Mouse (Mus musculus): Measurements from ENCODE around the gene Cobll1. TPM values are rescaled to one million over a fixed set of nuclear protein-coding genes. Genes with fewer than 3 reads are reported as not detected.
A peak's percentile ranks its signal among the peaks of the same experiment; 100 is the strongest.

The Cobll1 gene
- 10.7 and 11.0 TPM in 2 replicates for polyA plus RNA-seq (2012; rRNA removed)

DNA sequence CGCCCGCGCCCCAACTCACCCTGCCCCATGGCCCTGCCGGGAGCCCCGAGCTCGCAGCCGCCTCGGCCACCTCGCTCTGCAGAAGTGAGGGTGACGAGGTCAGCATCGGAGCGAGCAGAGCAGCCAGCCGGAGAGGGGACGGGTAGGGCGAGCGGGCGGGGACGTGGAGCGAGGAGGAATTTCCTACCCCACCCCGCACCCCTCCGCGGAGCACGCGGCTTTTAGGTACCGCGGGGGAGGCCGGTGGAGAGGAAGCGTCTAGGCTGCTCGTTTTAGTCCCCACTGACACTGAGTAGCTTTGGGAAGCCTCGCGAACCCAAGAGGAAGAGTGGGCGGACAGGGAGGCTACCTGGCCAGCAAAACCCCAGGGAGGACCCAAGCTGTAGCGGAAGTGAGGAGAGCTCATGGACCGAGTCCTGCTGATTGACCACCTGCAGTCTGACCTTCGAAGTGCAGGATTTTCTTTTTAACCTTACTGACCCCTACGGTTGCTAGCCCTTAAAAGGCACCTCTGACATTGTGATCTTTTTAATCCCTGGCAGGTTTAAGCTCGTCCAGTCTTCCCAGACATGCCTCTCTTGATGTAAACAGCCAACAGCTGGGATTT is at the start of gene Cobll1:
Gene Cobll1, minus strand, starts transcription at position 440 of the 607 bp plus-strand sequence.
- H3K4me1 ChIP-seq (ENCODE audit: control insufficient read depth, insufficient read depth, low read length), result no peaks in the 10 kb centered on the region
- WGBS, result 3% methylated on average over 37 of the region's 37 CpGs
- peak within 1 kb of the TSS; percentile 68 for H3K4me3 ChIP-seq (replicated peaks; ENCODE audit: insufficient read depth, low read depth, low read length)
- no peak within 1 kb of the TSS for H3K27ac ChIP-seq (ENCODE audit: insufficient read depth, low read length)
- no peaks in the 10 kb centered on the region for H3K27me3 ChIP-seq (ENCODE audit: control insufficient read depth, insufficient read depth, low read length)
- DNase-seq, result no peak
- TF ChIP-seq CTCF (IDR thresholded peaks at IDR 0.05; ENCODE audit: borderline replicate concordance, insufficient read depth, low read depth, low read length) (no peak), POLR2A (IDR thresholded peaks at IDR 0.05; ENCODE audit: borderline replicate concordance, insufficient read depth, low read length) (no peak)

DNA sequence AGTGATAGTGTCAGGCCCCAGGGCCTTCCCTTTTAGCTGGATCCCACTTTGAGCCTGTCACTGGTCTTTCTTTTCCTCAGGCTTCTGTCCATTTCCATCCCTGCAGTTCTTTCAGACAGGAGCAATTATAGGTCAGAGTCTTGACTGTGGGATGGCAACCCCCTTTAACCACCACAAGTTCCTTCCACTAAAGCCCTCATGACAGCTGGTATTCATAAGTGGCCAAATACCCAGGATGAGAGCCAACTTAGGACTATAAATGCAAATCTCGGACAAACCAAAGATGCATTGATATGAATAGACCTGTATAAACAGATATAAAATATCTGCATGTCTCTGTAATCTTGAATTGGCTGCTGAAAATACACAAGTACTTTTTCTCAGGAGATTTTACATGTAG is 49.5 kb upstream of the Cobll1 start:
- no peak for DNase-seq

DNA sequence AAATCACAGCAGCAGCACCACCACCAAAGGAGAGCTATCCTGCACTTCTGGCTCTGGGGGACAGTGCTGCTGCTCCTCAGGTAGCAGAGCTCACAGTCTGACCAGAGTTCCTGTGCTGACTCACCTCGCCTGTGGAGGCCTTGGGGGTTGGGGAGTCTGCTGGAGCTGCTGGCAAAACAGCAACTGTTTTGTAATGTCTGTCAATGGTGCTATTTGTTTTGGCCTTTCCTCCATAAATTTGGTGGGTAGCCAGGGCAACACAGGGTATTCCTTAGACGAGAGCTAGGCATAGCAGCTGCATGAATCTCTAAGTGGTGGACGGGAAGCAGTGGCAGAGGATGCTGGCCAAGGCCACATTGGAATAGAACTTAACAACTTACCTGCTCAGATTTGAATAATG is 46.2 kb upstream of the Cobll1 start:
- Histone ChIP-seq H3K27ac (ENCODE audit: insufficient read depth, low read length) (no peak overlapping the region), H3K27me3 (ENCODE audit: control insufficient read depth, insufficient read depth, low read length) (no peaks in the 10 kb centered on the region), H3K4me3 (replicated peaks; ENCODE audit: insufficient read depth, low read depth, low read length) (no peak overlapping the region), H3K4me1 (ENCODE audit: control insufficient read depth, insufficient read depth, low read length) (no peaks in the 10 kb centered on the region; the same call in 1 of the 2 replicates)
- DNase-seq, result peak in 1 of 2 experiments; percentile 5
- WGBS, result 33% methylated on average over 3 of the region's 3 CpGs
- TF ChIP-seq CTCF (IDR thresholded peaks at IDR 0.05; ENCODE audit: borderline replicate concordance, insufficient read depth, low read depth, low read length) (no peak), POLR2A (IDR thresholded peaks at IDR 0.05; ENCODE audit: borderline replicate concordance, insufficient read depth, low read length) (no peak)

More for the DNA sequence above, 49.5 kb upstream of the Cobll1 start:
- no peak for TF ChIP-seq POLR2A (IDR thresholded peaks at IDR 0.05; ENCODE audit: borderline replicate concordance, insufficient read depth, low read length)
- H3K4me3 ChIP-seq (replicated peaks; ENCODE audit: insufficient read depth, low read depth, low read length), result no peak overlapping the region
- no peaks in the 10 kb centered on the region; the same call in 1 of the 2 replicates for H3K4me1 ChIP-seq (ENCODE audit: control insufficient read depth, insufficient read depth, low read length)
- H3K27ac ChIP-seq (ENCODE audit: insufficient read depth, low read length), result no peak overlapping the region
- H3K27me3 ChIP-seq (ENCODE audit: control insufficient read depth, insufficient read depth, low read length), result no peaks in the 10 kb centered on the region
- 21% methylated on average over 1 of the region's 1 CpGs for WGBS

DNA sequence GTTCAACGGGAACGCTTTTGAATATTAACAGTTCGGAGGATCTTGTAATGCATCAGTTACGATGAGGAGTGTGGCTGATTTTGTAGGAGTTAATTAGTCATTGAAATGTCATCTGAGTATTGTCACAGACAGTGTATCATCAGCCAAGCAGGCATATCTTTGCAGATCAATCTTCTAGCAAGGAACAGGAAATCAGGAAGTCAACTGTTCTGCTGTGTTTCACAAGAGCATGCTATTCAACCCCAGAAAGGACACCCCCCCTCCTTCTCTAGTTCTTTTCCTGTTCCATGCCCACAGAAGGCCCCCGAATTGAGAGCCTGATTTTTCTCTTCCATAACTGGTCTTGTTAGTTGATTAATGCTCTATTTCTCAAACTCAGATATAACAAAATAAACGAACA is 43.8 kb upstream of the Cobll1 start:
- 91% methylated on average over 6 of the region's 6 CpGs for WGBS
- Histone ChIP-seq H3K4me3 (replicated peaks; ENCODE audit: insufficient read depth, low read depth, low read length) (no peak overlapping the region), H3K27ac (ENCODE audit: insufficient read depth, low read length) (no peak overlapping the region), H3K4me1 (ENCODE audit: control insufficient read depth, insufficient read depth, low read length) (no peaks in the 10 kb centered on the region), H3K27me3 (ENCODE audit: control insufficient read depth, insufficient read depth, low read length) (no peaks in the 10 kb centered on the region)
- DNase-seq, result no peak
- no peak for TF ChIP-seq CTCF (IDR thresholded peaks at IDR 0.05; ENCODE audit: borderline replicate concordance, insufficient read depth, low read depth, low read length)
- no peak for TF ChIP-seq POLR2A (IDR thresholded peaks at IDR 0.05; ENCODE audit: borderline replicate concordance, insufficient read depth, low read length)

DNA sequence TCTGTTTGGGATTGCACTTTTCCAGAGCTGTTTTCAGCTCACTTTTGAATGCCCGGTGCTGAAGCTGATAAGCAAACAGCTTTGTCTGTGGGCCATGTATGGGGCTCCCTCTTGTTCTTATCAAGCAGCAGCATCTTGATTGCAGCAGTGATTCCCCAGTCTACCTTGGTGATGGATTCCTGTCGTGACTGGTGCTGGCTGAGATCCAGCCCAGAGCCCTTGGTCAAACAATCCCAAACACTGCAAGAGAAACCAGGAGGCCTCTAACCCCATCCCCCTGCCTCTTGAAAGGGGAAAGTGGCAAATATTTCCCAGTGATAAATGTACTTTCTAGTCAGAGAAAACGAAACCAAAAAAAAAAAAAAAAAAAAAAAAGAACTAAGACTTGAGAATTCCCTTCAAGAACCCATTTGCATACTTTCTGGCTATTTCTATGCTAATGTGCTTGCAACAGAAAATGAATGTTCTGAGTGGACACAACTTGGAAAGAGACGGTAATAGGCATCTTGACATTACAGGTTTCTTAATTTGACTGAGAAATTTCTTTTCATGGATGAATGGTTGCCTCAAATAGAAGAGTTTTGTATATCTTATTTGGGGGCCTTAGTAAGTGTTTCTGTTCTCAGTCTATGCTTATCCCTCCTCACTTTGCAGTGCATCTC is 40.0 kb upstream of the Cobll1 start:
- Histone ChIP-seq H3K27ac (ENCODE audit: insufficient read depth, low read length) (no peak overlapping the region), H3K4me3 (replicated peaks; ENCODE audit: insufficient read depth, low read depth, low read length) (no peak overlapping the region), H3K4me1 (ENCODE audit: control insufficient read depth, insufficient read depth, low read length) (no peaks in the 10 kb centered on the region), H3K27me3 (ENCODE audit: control insufficient read depth, insufficient read depth, low read length) (no peaks in the 10 kb centered on the region)
- 40% methylated on average over 4 of the region's 4 CpGs for WGBS
- TF ChIP-seq POLR2A (IDR thresholded peaks at IDR 0.05; ENCODE audit: borderline replicate concordance, insufficient read depth, low read length), result no peak
- no peak for TF ChIP-seq CTCF (IDR thresholded peaks at IDR 0.05; ENCODE audit: borderline replicate concordance, insufficient read depth, low read depth, low read length)
- no peak for DNase-seq

DNA sequence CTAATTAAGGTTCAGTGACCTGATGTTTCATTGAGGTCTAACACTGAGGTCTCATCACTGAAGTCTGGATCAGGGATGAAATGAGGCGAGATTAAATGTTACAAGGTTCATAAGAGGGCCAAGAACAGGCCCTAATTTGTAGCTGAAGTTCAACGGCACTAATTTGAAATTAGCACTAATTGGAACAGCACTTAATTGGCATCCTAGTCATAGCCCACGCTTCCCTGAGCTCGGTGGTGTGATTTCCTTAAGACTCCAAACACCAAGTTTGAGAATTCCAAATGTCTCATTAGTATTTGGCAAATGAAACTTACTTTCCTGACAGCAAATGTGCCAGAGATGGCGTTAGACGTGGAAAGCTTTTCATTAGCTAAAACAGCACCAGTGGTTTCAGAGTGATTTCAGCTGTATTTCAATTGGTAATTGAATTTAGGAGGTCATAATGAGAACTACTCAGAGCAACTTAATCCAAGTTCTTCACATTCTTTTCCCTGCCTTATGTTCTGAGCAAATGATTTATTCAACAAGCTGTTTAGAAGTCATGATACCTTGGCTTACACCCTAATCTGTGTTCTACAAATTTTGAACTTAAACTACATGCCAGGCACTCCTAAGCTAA is 36.3 kb upstream of the Cobll1 start:
- Histone ChIP-seq H3K4me1 (ENCODE audit: control insufficient read depth, insufficient read depth, low read length) (no peaks in the 10 kb centered on the region), H3K27me3 (ENCODE audit: control insufficient read depth, insufficient read depth, low read length) (no peaks in the 10 kb centered on the region), H3K27ac (ENCODE audit: insufficient read depth, low read length) (no peak overlapping the region), H3K4me3 (replicated peaks; ENCODE audit: insufficient read depth, low read depth, low read length) (no peak overlapping the region)
- TF ChIP-seq CTCF (IDR thresholded peaks at IDR 0.05; ENCODE audit: borderline replicate concordance, insufficient read depth, low read depth, low read length), result no peak
- WGBS, result 49% methylated on average over 6 of the region's 6 CpGs
- no peak for DNase-seq

DNA sequence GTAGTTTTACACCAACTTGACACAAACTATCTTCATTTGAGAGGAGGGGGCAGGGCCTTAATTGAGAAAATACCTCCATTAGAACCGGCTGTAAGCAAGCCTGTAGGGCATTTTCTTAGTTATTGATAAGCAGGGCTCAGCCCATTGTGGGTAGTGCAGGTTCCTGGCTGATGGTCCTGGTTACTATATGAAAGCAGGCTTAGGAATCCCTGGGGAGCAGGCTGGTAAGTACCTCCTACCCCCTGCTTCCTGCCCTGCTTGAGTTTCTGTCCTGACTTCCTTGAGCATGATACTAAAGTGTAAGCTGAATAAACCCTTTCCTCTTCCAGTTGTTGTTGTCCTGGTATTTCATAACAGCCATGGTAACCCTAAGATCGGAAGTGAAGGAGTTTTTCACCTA is 34.7 kb upstream of the Cobll1 start:
- WGBS, result 49% methylated on average over 2 of the region's 2 CpGs
- Histone ChIP-seq H3K27me3 (ENCODE audit: control insufficient read depth, insufficient read depth, low read length) (no peaks in the 10 kb centered on the region), H3K27ac (ENCODE audit: insufficient read depth, low read length) (no peak overlapping the region), H3K4me3 (replicated peaks; ENCODE audit: insufficient read depth, low read depth, low read length) (no peak overlapping the region), H3K4me1 (ENCODE audit: control insufficient read depth, insufficient read depth, low read length) (no peaks in the 10 kb centered on the region)
- no peak for DNase-seq
- TF ChIP-seq POLR2A (IDR thresholded peaks at IDR 0.05; ENCODE audit: borderline replicate concordance, insufficient read depth, low read length), result no peak
- no peak for TF ChIP-seq CTCF (IDR thresholded peaks at IDR 0.05; ENCODE audit: borderline replicate concordance, insufficient read depth, low read depth, low read length)

DNA sequence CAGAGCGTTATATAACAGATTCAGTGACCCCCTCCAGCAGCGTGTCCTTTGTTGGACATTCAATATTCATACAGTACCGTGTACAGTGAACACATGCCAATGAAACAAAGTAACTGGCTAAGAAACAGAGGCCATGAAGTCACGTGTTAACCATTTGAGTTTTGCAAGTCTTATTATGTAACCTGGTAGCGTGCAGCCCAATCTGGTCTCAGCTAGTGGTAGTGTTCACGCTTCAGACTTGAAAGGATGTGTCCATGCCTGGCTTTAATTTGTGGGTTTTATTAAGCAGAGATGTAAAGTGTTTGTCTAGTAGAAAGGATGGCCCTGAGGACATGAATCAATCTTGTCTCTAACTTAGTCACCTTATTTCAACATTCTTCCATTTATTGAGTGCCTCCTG is 29.5 kb upstream of the Cobll1 start:
- Histone ChIP-seq H3K4me3 (replicated peaks; ENCODE audit: insufficient read depth, low read depth, low read length) (no peak overlapping the region), H3K27me3 (ENCODE audit: control insufficient read depth, insufficient read depth, low read length) (no peaks in the 10 kb centered on the region), H3K27ac (ENCODE audit: insufficient read depth, low read length) (no peak overlapping the region), H3K4me1 (ENCODE audit: control insufficient read depth, insufficient read depth, low read length) (no peaks in the 10 kb centered on the region)
- DNase-seq, result no peak
- whole genome bisulfite sequencing, result 84% methylated on average over 6 of the region's 6 CpGs
- no peak for TF ChIP-seq POLR2A (IDR thresholded peaks at IDR 0.05; ENCODE audit: borderline replicate concordance, insufficient read depth, low read length)
- TF ChIP-seq CTCF (IDR thresholded peaks at IDR 0.05; ENCODE audit: borderline replicate concordance, insufficient read depth, low read depth, low read length), result no peak
